Mouse (Mus musculus): ENCODE results near the gene Abcb8.

GRCm38 (mm10) chr5:24423129-24424003, 29.9 kb downstream of the Abcb8 start, which contains the start of the genes Cdk5 and Slc4a2:
- TF ChIP-seq CTCF (IDR thresholded peaks at IDR 0.05; ENCODE audit: low read depth, low read length) (no peak), POLR2A (IDR thresholded peaks at IDR 0.05; ENCODE audit: borderline replicate concordance, low read depth, low read length) (peak; percentile 67; the same call in 1 of the 2 replicates)

Measured in bone marrow macrophage, adult 2 months (primary cell).